Mouse (Mus musculus) left cerebral cortex, postnatal 14 days (tissue): ENCODE data around the gene Rasgef1b. TPM values are rescaled to one million over a fixed set of nuclear protein-coding genes. Genes with fewer than 3 reads are reported as not detected.
"Not testable (repeated sequence)": the region's sequence is repeated elsewhere in the genome, so short reads cannot be mapped to it uniquely, and the experiment has no call there.

Source experiments
- DNase-seq, 2 experiments: peaks; one replicate each; pipeline ENCODE4 v3.0.0; 2021 to 2022; ENCODE audit warnings: low spot score in 2 of 2, mixed read lengths in 1 of 2
- intact Hi-C: fragments of 180-260 bp; cut with DNase I; formaldehyde crosslinking; loops from one replicate; pipeline ENCODE4 v1.15.1; 2025
- total RNA-seq, 2 experiments: library from RNA; stranded (reverse); gene quantifications; 2 replicates each; pipeline ENCODE4 v1.2.3; 2021

Rasgef1b gene
- total RNA-seq, 2 experiments from 2014 or later, result 66.9 to 68.5 TPM

- intact Hi-C loops, result no loop called here
- DNase-seq, result peak; percentile 40 to 45
Observed at GRCm38 (mm10) chr5:99218385-99218784, 510.5 kb downstream of the Rasgef1b start.

- DNase-seq, intact Hi-C loops: not testable (repeated sequence)
Observed at GRCm38 (mm10) chr5:99216588-99217152, 512.2 kb downstream of the Rasgef1b start.

- no peak for DNase-seq
- intact Hi-C loops, result no loop called here
Observed at GRCm38 (mm10) chr5:99215207-99216157, 513.4 kb downstream of the Rasgef1b start.

- intact Hi-C loops, result no loop called here
- peak; percentile 40 to 62 for DNase-seq
Observed at GRCm38 (mm10) chr5:99214400-99214799, 514.5 kb downstream of the Rasgef1b start.

- intact Hi-C loops, result no loop called here
Observed at GRCm38 (mm10) chr5:99213211-99213610, 515.7 kb downstream of the Rasgef1b start.

GRCm38 (mm10) chr5:99203475-99203874 is 525.4 kb downstream of the Rasgef1b start:
- intact Hi-C loops, result loop anchor here (1.0 to 10.0 kb wide), 3 partner anchors 689 to 831 kb away; partner anchors contain the start of genes Enoph1 and Hnrnpdl
- no peak for DNase-seq

More at GRCm38 (mm10) chr5:99213211-99213610, 515.7 kb downstream of the Rasgef1b start:
- no peak for DNase-seq

GRCm38 (mm10) chr5:99202074-99202837 is 526.6 kb downstream of the Rasgef1b start:
- DNase-seq, result peak; percentile 59 to 67
- intact Hi-C loops, result loop anchor here (2.0 to 10.0 kb wide), 2 partner anchors 691 to 833 kb away; partner anchors contain the start of genes Enoph1 and Hnrnpdl

GRCm38 (mm10) chr5:99195436-99195835 is 533.4 kb downstream of the Rasgef1b start:
- DNase-seq, result no peak
- intact Hi-C loops, result no loop called here

GRCm38 (mm10) chr5:99190941-99191800 is 537.7 kb downstream of the Rasgef1b start:
- intact Hi-C loops, result no loop called here
- DNase-seq, result no peak

GRCm38 (mm10) chr5:99183637-99184036 is 545.2 kb downstream of the Rasgef1b start:
- no peak for DNase-seq
- intact Hi-C loops, result no loop called here

- intact Hi-C loops, result no loop called here
- no peak for DNase-seq
Observed at GRCm38 (mm10) chr5:99174608-99175385, 554.1 kb downstream of the Rasgef1b start.

GRCm38 (mm10) chr5:99169836-99170235 is 559.0 kb downstream of the Rasgef1b start:
- no peak for DNase-seq
- intact Hi-C loops, result no loop called here

- intact Hi-C loops, result no loop called here
- DNase-seq, result no peak
Observed at GRCm38 (mm10) chr5:99167767-99168166, 561.1 kb downstream of the Rasgef1b start.

Other genes with a start within 250 kb of the Rasgef1b start
- gene Vamp9, start 177.2 kb upstream of the Rasgef1b start, total RNA-seq, result under 1 TPM in 1 of 2 experiments, not detected in 1; 0.68 TPM
- gene Hnrnpd, start 249.9 kb upstream of the Rasgef1b start, total RNA-seq, result 100 to 1,000 TPM; 189 to 204 TPM
- 1 to 10 TPM; 2.2 to 3.5 TPM for gene 4930524J08Rik, start 250.0 kb upstream of the Rasgef1b start, total RNA-seq